Mouse (Mus musculus): ENCODE data around the gene Rtl9. TPM values are rescaled to one million over a fixed set of nuclear protein-coding genes. Genes with fewer than 3 reads are reported as not detected.
A peak's percentile ranks its signal among the peaks of the same experiment; 100 is the strongest.

The Rtl9 gene
- total RNA-seq (2014; fragmentation: Nextera tagmentation) (not detected in 2 replicates), total RNA-seq (2017) (not detected in 2 replicates)

- peak; percentile 77 for ATAC-seq (replicated peaks; ENCODE audit: poor library complexity, severe bottlenecking)
Observed at GRCm38 (mm10) chrX:143099044-143099754, at the start of gene Rtl9. Gene Rtl9, plus strand, starts transcription at chrX:143099594.

- peak; percentile 71 for ATAC-seq (replicated peaks; ENCODE audit: poor library complexity, severe bottlenecking)
Observed at GRCm38 (mm10) chrX:143051478-143051877, 47.9 kb upstream of the Rtl9 start.

GRCm38 (mm10) chrX:143051921-143052320 is 47.5 kb upstream of the Rtl9 start:
- ATAC-seq (replicated peaks; ENCODE audit: poor library complexity, severe bottlenecking) = peak; percentile 96

GRCm38 (mm10) chrX:143058829-143059228 is 40.6 kb upstream of the Rtl9 start:
- ATAC-seq (replicated peaks; ENCODE audit: poor library complexity, severe bottlenecking) = peak; percentile 92

GRCm38 (mm10) chrX:143062641-143063355 is 36.6 kb upstream of the Rtl9 start:
- ATAC-seq (replicated peaks; ENCODE audit: poor library complexity, severe bottlenecking) = peak; percentile 60

- no peak for ATAC-seq (replicated peaks; ENCODE audit: poor library complexity, severe bottlenecking)
Observed at GRCm38 (mm10) chrX:143063780-143064179, 35.6 kb upstream of the Rtl9 start.

GRCm38 (mm10) chrX:143064288-143064687 is 35.1 kb upstream of the Rtl9 start:
- ATAC-seq (replicated peaks; ENCODE audit: poor library complexity, severe bottlenecking) = no peak

GRCm38 (mm10) chrX:143066320-143067114 is 32.9 kb upstream of the Rtl9 start:
- ATAC-seq (replicated peaks; ENCODE audit: poor library complexity, severe bottlenecking) = no peak

GRCm38 (mm10) chrX:143067115-143067514 is 32.3 kb upstream of the Rtl9 start:
- ATAC-seq (replicated peaks; ENCODE audit: poor library complexity, severe bottlenecking) = no peak

GRCm38 (mm10) chrX:143067576-143067975 is 31.8 kb upstream of the Rtl9 start:
- no peak for ATAC-seq (replicated peaks; ENCODE audit: poor library complexity, severe bottlenecking)

- no peak for ATAC-seq (replicated peaks; ENCODE audit: poor library complexity, severe bottlenecking)
Observed at GRCm38 (mm10) chrX:143080458-143081336, 18.7 kb upstream of the Rtl9 start.

- ATAC-seq (replicated peaks; ENCODE audit: poor library complexity, severe bottlenecking) = no peak
Observed at GRCm38 (mm10) chrX:143082732-143083131, 16.7 kb upstream of the Rtl9 start.

GRCm38 (mm10) chrX:143088225-143088624 is 11.2 kb upstream of the Rtl9 start:
- ATAC-seq (replicated peaks; ENCODE audit: poor library complexity, severe bottlenecking) = no peak

- no peak for ATAC-seq (replicated peaks; ENCODE audit: poor library complexity, severe bottlenecking)
Observed at GRCm38 (mm10) chrX:143090904-143091588, 8.3 kb upstream of the Rtl9 start.

GRCm38 (mm10) chrX:143097551-143097950 is 1.8 kb upstream of the Rtl9 start:
- ATAC-seq (replicated peaks; ENCODE audit: poor library complexity, severe bottlenecking) = no peak

- ATAC-seq (replicated peaks; ENCODE audit: poor library complexity, severe bottlenecking) = no peak
Observed at GRCm38 (mm10) chrX:143103146-143103545, 3.8 kb downstream of the Rtl9 start.

GRCm38 (mm10) chrX:143105866-143106265 is 6.5 kb downstream of the Rtl9 start:
- no peak for ATAC-seq (replicated peaks; ENCODE audit: poor library complexity, severe bottlenecking)

GRCm38 (mm10) chrX:143112546-143112945 is 13.2 kb downstream of the Rtl9 start:
- ATAC-seq (replicated peaks; ENCODE audit: poor library complexity, severe bottlenecking) = no peak

All from granulocyte monocyte progenitor cell, adult 5-6 weeks (primary cell).